Mouse (Mus musculus): ENCODE measurements at regions not wholly inside any gene's neighbourhood (a gene's known extent, or its start where the extent isn't known, plus 50 kb on each side); places are given as distances from the start of the nearest gene placed in this dataset.
A peak's percentile ranks its signal among the peaks of the same experiment; 100 is the strongest.

GRCm38 (mm10) chr6:143287322-143287721, 120.3 kb downstream of the Etnk1 start:
- peak; percentile 18 to 38 for DNase-seq (ENCODE audit: low spot score in 2 of 2)
- intact Hi-C loops (cut with DNase I) = no loop called here

DNA sequence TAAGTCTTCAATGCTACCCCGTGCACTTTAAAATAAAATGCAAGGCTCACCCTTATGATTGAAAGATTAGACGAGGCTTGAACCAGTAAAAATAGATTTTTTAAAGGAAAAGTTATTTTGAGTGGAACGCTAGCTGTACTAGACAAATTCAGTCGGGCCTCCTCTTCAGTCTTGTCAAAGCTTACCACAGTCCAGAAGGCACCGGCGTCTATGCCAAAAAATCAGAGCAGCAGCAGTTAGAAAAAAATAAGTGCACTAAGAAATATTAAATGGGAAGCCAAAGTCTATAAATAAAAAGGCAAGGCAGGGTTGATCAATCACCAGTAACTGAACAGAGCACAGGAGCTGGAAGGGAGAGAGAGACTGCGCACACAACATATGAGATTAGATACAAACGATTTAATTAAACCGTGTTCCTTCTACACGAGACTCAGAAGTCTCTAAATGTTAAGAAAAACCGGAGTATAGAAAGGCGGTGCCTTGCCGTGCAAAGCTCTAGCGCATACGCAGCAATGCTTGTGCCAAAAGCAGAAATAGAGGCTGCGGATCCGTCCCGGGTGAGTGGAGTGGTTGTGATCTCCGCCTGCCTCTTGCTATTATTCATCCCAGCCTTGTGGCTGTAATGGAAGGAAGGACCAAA, 121.6 kb downstream of the Etnk1 start:
- intact Hi-C loops (cut with DNase I) = no loop called here
- peak; percentile 59 to 61 for DNase-seq (ENCODE audit: low spot score in 2 of 2)

GRCm38 (mm10) chr6:143293648-143294047, 126.6 kb downstream of the Etnk1 start:
- DNase-seq (ENCODE audit: low spot score in 2 of 2) = no peak
- intact Hi-C loops (cut with DNase I) = no loop called here

DNA sequence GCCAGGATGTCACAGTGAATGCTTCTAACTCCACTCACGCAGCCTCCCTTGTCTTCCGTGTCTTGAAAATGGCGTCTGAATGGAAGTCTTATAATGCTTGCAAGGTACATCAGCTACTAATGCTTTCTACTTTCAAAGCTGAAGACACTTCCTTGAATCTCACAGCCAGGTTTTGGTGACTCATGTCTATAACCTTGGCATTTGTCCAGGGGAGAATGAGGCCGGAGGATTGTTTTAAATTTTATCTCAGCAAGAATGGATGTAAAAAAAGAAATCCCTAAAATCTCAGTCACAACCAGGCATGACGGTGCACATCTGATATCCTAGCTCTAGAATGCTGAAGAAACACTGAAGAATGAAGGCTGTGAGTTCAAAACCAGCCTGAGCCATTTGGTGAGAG, 131.4 kb downstream of the Etnk1 start:
- intact Hi-C loops (cut with DNase I) = no loop called here
- no peak for DNase-seq (ENCODE audit: low spot score in 2 of 2)

DNA sequence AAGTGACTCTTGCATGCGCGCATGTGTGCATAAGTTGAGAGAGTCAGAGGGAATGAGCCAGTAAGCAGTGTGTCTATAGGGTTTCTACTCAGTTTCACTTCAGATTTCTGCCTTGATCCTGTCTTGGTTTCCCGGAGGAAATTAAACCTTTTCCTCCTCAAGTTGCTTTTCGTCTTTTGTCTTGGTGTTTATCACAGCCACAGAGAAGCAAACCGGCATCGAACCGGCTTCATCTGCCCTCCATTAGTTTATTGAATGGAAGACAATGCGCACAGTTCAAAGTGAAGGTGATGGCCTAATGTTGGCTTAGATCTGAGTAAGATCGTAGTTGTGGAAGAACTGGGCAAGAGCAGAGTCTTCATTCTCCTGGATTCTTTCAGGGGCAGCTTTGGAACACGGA, 134.4 kb downstream of the Etnk1 start:
- intact Hi-C loops (cut with DNase I) = no loop called here
- no peak for DNase-seq (ENCODE audit: low spot score in 2 of 2)

GRCm38 (mm10) chr6:143307327-143307726, 140.3 kb downstream of the Etnk1 start:
- no peak for DNase-seq (ENCODE audit: low spot score in 2 of 2)
- intact Hi-C loops (cut with DNase I) = no loop called here

DNA sequence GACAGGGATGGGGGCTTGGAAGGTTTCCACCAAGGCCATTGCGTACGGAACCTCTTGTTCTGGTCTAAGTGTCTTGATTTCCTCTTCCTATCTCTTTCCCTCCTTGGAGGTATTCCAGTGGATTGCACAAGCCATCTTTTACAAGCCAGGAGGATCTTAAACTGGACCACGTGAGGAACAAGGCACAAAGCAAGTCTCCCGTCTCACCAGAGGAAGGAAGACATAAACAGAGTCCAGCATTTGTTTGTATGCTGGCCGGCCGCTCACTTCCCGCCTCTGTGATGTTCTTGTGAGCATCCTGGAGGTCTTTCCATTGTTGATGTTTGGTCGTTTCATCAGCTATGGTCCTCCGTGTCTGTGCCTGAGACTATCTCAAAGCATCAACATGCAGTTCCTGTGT, 148.8 kb downstream of the Etnk1 start:
- intact Hi-C loops (cut with DNase I) = no loop called here
- DNase-seq (ENCODE audit: low spot score in 2 of 2) = no peak

GRCm38 (mm10) chr6:143320426-143320825, 153.4 kb downstream of the Etnk1 start:
- no peak for DNase-seq (ENCODE audit: low spot score in 2 of 2)
- intact Hi-C loops (cut with DNase I) = loop anchor here (5.0 kb wide), 1 partner anchor 1642 kb away; no protein-coding TSS in a partner anchor

DNA sequence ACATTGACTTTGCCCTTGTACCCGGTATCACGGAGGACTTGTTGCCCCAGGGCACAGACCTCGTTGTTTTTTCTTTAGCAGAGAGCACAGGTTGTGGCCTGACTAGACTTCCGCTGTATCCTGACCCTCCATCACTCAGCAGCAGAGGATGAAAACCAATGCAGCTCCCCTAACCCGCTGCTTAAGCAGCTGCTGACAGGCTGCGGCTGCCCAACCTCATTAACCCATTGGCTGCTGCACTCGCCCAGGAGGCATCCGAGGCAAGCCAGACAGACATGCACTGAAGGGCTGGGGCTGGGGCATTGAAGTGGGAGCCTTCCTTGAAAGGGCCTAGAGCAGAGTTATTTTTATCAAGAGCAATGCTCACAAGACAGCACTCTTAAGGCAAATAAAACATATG, 157.6 kb downstream of the Etnk1 start:
- intact Hi-C loops (cut with DNase I) = loop anchor here (5.0 kb wide), 1 partner anchor 1638 kb away; no protein-coding TSS in a partner anchor
- DNase-seq (ENCODE audit: low spot score in 2 of 2) = no peak

GRCm38 (mm10) chr6:143326956-143327722, 160.1 kb downstream of the Etnk1 start:
- intact Hi-C loops (cut with DNase I) = no loop called here
- DNase-seq (ENCODE audit: low spot score in 2 of 2) = no peak

- DNase-seq (ENCODE audit: low spot score in 2 of 2) = no peak
Observed at GRCm38 (mm10) chr6:143327788-143328187, 160.8 kb downstream of the Etnk1 start.

DNA sequence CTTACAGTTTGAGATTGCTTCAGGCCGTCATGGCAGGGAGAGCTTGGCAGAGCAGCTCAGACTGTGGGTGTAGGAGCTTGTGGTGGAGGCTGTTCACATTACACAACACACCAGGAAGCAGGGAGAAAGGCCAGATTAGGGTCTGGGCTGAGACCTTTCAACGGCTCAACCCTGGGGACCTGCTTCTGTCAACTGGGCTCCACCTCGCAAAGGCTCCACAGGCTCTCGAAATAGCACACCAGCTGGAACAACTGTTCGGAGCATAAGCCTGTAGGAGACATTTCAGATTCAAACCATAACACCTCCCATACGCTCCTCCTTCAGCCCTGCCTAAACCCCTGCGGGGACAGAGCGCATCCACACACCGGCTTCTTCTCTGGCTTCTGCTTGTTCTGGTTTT, 161.2 kb downstream of the Etnk1 start:
- peak; percentile 47 to 55 for DNase-seq (ENCODE audit: low spot score in 2 of 2)
- intact Hi-C loops (cut with DNase I) = no loop called here

More at GRCm38 (mm10) chr6:143327788-143328187, 160.8 kb downstream of the Etnk1 start:
- intact Hi-C loops (cut with DNase I) = no loop called here

DNA sequence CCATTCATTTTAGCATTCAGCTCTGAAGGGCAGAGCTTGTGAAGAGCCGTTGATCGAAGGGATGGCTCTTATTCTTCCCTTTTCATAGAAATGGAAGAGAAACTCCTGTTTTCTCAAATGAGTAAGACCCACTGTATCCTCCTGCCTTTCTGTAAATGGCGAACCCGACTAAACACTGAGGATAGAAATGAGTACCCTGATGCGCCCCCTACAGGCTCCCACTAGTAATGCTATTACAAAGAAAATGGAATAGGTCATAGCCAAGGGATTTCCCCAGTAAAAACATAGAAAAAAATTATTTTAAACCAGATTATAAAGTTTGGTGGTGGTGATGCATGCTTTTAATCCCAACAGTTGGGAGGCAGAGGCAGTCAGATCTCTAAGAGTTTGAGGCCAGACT, 162.1 kb downstream of the Etnk1 start:
- intact Hi-C loops (cut with DNase I) = no loop called here
- no peak for DNase-seq (ENCODE audit: low spot score in 2 of 2)

DNA sequence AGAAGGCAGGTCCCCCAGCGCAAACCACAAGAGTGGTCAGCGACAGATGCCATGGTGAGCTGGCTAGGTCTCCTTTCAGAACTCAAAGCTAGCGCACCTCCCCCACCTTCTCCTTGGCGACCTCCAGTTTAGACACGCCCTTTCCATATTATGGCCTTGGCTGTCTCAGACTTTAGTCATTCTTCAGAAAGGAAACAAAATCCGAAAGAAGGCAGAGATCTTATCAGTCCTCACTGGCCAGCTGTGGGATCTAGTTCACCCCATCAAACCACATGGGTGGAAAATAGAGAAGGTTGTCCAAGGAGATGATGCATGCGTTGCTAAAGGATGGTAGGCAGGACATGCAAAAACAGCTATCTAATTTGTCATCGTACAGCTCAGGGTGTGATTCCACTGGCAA, 166.5 kb downstream of the Etnk1 start:
- no peak for DNase-seq (ENCODE audit: low spot score in 2 of 2)
- intact Hi-C loops (cut with DNase I) = no loop called here

DNA sequence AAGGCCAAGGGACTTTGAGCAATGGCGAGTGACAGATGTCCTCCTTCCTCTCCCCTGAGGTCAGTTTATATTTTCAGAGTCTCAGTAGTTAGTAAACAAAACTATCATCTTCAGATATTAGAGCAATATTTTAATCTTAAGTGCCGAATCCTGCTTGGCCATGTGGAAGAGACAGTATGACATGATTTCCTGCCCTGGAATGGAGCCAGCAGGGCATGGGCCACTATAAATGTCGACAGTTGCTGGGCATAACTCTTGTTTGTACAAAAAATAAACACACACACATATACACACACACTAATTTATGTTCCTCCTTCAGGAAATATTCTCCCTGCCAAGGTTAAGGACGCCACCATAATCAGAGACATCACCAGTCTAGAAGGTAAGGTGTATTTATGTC, 169.6 kb downstream of the Etnk1 start:
- DNase-seq (ENCODE audit: low spot score in 2 of 2) = no peak
- intact Hi-C loops (cut with DNase I) = no loop called here

DNA sequence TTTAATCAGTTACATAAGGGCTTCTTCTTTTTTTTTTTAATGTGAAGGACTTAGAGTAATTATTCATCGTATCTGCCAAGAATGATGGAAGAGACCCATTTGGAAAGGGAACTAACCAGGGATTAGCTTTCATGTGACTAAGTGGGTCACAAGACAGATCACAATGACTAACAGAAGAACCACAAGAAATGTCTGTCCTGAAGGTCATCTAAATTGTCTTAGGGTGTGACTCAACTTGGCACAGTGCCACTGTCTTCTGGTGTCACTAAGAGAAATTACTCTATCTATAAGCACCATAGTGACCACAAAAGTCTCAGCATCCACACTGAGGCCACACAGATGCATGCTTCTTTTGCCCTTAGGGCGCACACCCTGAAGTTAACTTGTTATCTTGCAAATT, 182.0 kb downstream of the Etnk1 start:
- intact Hi-C loops (cut with DNase I) = no loop called here
- DNase-seq (ENCODE audit: low spot score in 2 of 2) = no peak

DNA sequence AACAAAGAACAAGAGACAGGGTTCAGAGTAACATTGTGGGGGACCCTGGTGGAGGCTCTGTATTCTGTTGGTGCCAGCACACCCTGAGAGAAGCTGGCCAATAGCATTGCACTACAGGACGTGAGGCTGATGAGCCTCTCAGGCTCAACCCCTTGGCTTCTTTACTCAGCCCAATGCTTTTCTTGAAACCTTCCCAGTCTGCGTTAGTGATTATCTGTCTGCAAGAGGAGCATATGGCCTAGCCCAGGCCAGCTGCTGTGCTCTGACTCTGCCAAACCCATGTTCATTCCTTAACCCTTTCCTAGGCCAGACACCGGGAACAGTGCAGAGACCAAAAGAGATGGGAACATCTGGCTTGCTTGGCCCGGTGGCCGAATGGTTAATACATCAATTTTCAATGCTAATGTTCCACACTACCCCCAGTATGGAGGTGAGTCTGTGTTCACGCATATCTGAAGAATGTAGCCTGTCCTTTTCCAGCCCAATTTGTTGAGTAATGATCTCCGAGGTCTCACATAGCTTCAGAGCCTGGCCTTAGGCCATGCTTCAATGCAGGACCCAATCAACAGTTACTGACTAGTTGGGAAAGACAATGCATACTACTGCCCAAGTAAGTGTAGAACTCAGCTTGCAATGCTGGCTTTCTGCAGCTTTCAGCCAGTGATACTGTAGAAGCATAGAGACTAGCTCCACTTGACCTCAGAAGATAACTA, 192.5 kb downstream of the Etnk1 start:
- intact Hi-C loops (cut with DNase I) = loop anchor here (10.0 kb wide), 1 partner anchor 1505 kb away; no protein-coding TSS in a partner anchor
- DNase-seq (ENCODE audit: low spot score in 2 of 2) = no peak

DNA sequence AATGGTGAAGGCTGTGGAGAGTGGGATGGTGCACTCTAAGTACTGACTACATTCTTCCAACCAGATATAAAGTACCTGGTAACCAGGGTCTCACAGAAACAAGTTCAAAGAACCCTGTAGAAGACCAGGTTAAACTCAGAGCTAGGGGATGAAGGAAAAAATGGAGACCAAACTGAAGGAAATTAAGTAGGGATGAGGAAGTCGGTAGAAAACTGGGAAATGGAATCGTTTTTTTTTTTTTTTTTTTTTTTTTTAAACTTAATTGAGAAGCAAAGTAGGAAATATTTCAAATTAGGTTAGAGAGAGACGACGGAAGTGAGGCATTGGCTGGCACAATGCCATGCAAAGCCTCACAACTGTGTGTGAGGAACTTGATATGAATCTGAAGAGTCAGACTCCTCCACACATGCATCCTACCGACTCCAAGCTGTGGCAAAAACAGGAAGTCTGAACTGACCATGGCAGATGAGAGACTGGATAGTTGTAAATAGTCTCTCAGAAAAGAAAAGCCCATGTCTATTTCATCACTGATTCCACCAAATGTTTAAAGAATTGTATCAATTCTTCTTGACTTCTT, 194.2 kb downstream of the Etnk1 start:
- intact Hi-C loops (cut with DNase I) = loop anchor here (10.0 kb wide), 1 partner anchor 1504 kb away; no protein-coding TSS in a partner anchor
- DNase-seq (ENCODE audit: low spot score in 2 of 2) = no peak

- DNase-seq (ENCODE audit: low spot score in 2 of 2) = no peak
- intact Hi-C loops (cut with DNase I) = loop anchor here (10.0 kb wide), 1 partner anchor 1503 kb away; no protein-coding TSS in a partner anchor
Observed at GRCm38 (mm10) chr6:143361963-143362362, 194.9 kb downstream of the Etnk1 start.

- no peak for DNase-seq (ENCODE audit: low spot score in 2 of 2)
- intact Hi-C loops (cut with DNase I) = loop anchor here (10.0 kb wide), 1 partner anchor 1499 kb away; no protein-coding TSS in a partner anchor
Observed at GRCm38 (mm10) chr6:143365840-143366239, 198.8 kb downstream of the Etnk1 start.
